Mouse (Mus musculus) MEL (cell line): ENCODE results near the gene Cfap57. TPM values are rescaled to one million over a fixed set of nuclear protein-coding genes. Genes with fewer than 3 reads are reported as not detected.

ENCODE experiments used
- DNase-seq: peaks from one replicate; pipeline ENCODE4 v3.0.0; 2011; ENCODE audit warnings: low read depth, low spot score
- H3K27ac ChIP-seq: 2 replicates; pipeline ENCODE4 v1.5.1; 2012; ENCODE audit warnings: low read depth, mild to moderate bottlenecking, control low read depth, low read length, moderate library complexity; ENCODE audit not compliant: control insufficient read depth
- H3K27me3 ChIP-seq, 2 experiments: fragments of 150-350 bp in 1 of 2; sonication (generic) in 1 of 2; 2 replicates each; pipeline ENCODE4 v1.6.1; 2012; ENCODE audit warnings: low read length in 2 of 2, mild to moderate bottlenecking in 2 of 2, improper control_type of control experiment in 1 of 2, moderate library complexity in 1 of 2; ENCODE audit not compliant: insufficient read depth in 2 of 2, control insufficient read depth in 1 of 2
- H3K36me3 ChIP-seq, 2 experiments: 2 replicates each; pipeline ENCODE4 v1.6.1; 2012 to 2014; ENCODE audit warnings: low read length in 2 of 2, improper control_type of control experiment in 1 of 2, inconsistent platforms in 1 of 2, mild to moderate bottlenecking in 1 of 2; ENCODE audit not compliant: insufficient read depth in 2 of 2, control insufficient read depth in 1 of 2
- H3K4me1 ChIP-seq, 2 experiments: fragments of 150-350 bp in 1 of 2; sonication (generic) in 1 of 2; 2 replicates each; pipeline ENCODE4 v1.6.1; 2012; ENCODE audit warnings: low read length in 2 of 2, improper control_type of control experiment in 1 of 2, mild to moderate bottlenecking in 1 of 2; ENCODE audit not compliant: insufficient read depth in 2 of 2, control insufficient read depth in 1 of 2
- H3K4me3 ChIP-seq, 2 experiments: fragments of 150-350 bp in 1 of 2; sonication (generic) in 1 of 2; 2 replicates each; pipeline ENCODE4 v1.5.1; 2012; ENCODE audit warnings: low read depth in 2 of 2, low read length in 2 of 2, mild to moderate bottlenecking in 2 of 2, moderate library complexity in 2 of 2, control low read depth in 1 of 2, improper control_type of control experiment in 1 of 2; ENCODE audit not compliant: control insufficient read depth in 1 of 2, insufficient read depth in 1 of 2
- H3K79me2 ChIP-seq: 2 replicates; pipeline ENCODE4 v1.6.1; 2012; ENCODE audit warnings: mild to moderate bottlenecking, low read length, moderate library complexity; ENCODE audit not compliant: control insufficient read depth, poor library complexity, insufficient read depth
- H3K9ac ChIP-seq: 2 replicates; pipeline ENCODE4 v1.6.1; 2012; ENCODE audit warnings: low read depth, mild to moderate bottlenecking, control low read depth, low read length, moderate library complexity; ENCODE audit not compliant: control insufficient read depth, poor library complexity, severe bottlenecking
- H3K9me3 ChIP-seq: fragments of 150-350 bp; sonication (generic); replicated peaks from 2 replicates; pipeline ENCODE4 v1.6.1; 2012; ENCODE audit warnings: mild to moderate bottlenecking, low read length, improper control_type of control experiment, moderate library complexity; ENCODE audit not compliant: insufficient read depth
- E2F4 ChIP-seq: IDR thresholded peaks from 2 replicates; pipeline ENCODE4 v1.6.1; 2011; ENCODE audit warnings: low read depth, low read length, improper control_type of control experiment, borderline replicate concordance
- ETS1 ChIP-seq: IDR thresholded peaks from 2 replicates; pipeline ENCODE4 v1.6.1; 2012; ENCODE audit warnings: low read depth, mild to moderate bottlenecking, inconsistent platforms, low read length, improper control_type of control experiment, moderate library complexity
- GABPA ChIP-seq: IDR thresholded peaks from 2 replicates; pipeline ENCODE4 v1.6.1; 2012; ENCODE audit warnings: low read depth, mild to moderate bottlenecking, inconsistent platforms, low read length, improper control_type of control experiment, moderate library complexity
- GATA1 ChIP-seq: IDR thresholded peaks from 2 replicates; pipeline ENCODE4 v1.6.1; 2011; ENCODE audit warnings: low read depth, low read length, improper control_type of control experiment
- HCFC1 ChIP-seq: IDR thresholded peaks from 2 replicates; pipeline ENCODE4 v1.6.1; 2012; ENCODE audit warnings: low read depth, mild to moderate bottlenecking, inconsistent platforms, low read length, improper control_type of control experiment, moderate library complexity
- KAT2A ChIP-seq: conservative IDR thresholded peaks from 2 replicates; pipeline ENCODE4 v1.6.1; 2012; ENCODE audit warnings: low read depth, low read length, improper control_type of control experiment, inconsistent platforms
- MAFK ChIP-seq: IDR thresholded peaks from 2 replicates; pipeline ENCODE4 v1.6.1; 2011; ENCODE audit warnings: low read depth, mild to moderate bottlenecking, low read length, improper control_type of control experiment, borderline replicate concordance
- MAZ ChIP-seq: IDR thresholded peaks from 2 replicates; pipeline ENCODE4 v1.6.1; 2012; ENCODE audit warnings: low read depth, mild to moderate bottlenecking, inconsistent platforms, low read length, improper control_type of control experiment
- MEF2A ChIP-seq: IDR thresholded peaks from 2 replicates; pipeline ENCODE4 v1.6.1; 2014; ENCODE audit warnings: low read depth, mild to moderate bottlenecking, inconsistent platforms, low read length, improper control_type of control experiment; ENCODE audit not compliant: poor library complexity, insufficient replicate concordance, severe bottlenecking; ENCODE audit errors: extremely low read depth
- MXI1 ChIP-seq: IDR thresholded peaks from 2 replicates; pipeline ENCODE4 v1.6.1; 2011; ENCODE audit warnings: mild to moderate bottlenecking, low read depth, low read length, improper control_type of control experiment
- MYB ChIP-seq: IDR thresholded peaks from 2 replicates; pipeline ENCODE4 v1.6.1; 2011; ENCODE audit warnings: mild to moderate bottlenecking, low read depth, low read length, improper control_type of control experiment
- MYC ChIP-seq: IDR thresholded peaks from 2 replicates; pipeline ENCODE4 v1.6.1; 2011; ENCODE audit warnings: low read depth, mild to moderate bottlenecking, low read length, improper control_type of control experiment, moderate library complexity
- NELFE ChIP-seq: IDR thresholded peaks from 2 replicates; pipeline ENCODE4 v1.6.1; 2011; ENCODE audit warnings: low read depth, low read length, improper control_type of control experiment
- NRF1 ChIP-seq: IDR thresholded peaks from 2 replicates; pipeline ENCODE4 v1.6.1; 2014; ENCODE audit warnings: low read depth, mild to moderate bottlenecking, inconsistent platforms, low read length, improper control_type of control experiment, moderate library complexity; ENCODE audit not compliant: poor library complexity, insufficient read depth, severe bottlenecking
- POLR2A ChIP-seq, 2 experiments: IDR thresholded peaks; 2 replicates each; pipeline ENCODE4 v1.6.1; 2011 to 2012; ENCODE audit warnings: low read length in 2 of 2, mild to moderate bottlenecking in 2 of 2, control low read depth in 1 of 2, improper control_type of control experiment in 1 of 2, low read depth in 1 of 2, moderate library complexity in 1 of 2; ENCODE audit not compliant: control insufficient read depth in 1 of 2, insufficient read depth in 1 of 2, poor library complexity in 1 of 2
- POLR2AphosphoS5 ChIP-seq: IDR thresholded peaks from 2 replicates; pipeline ENCODE4 v1.6.1; 2012; ENCODE audit warnings: low read depth, borderline replicate concordance, mild to moderate bottlenecking, inconsistent platforms, low read length, moderate library complexity, mixed read lengths
- RAD21 ChIP-seq: IDR thresholded peaks from 2 replicates; pipeline ENCODE4 v1.6.1; 2011; ENCODE audit warnings: mild to moderate bottlenecking, low read depth, low read length, improper control_type of control experiment
- RCOR1 ChIP-seq: IDR thresholded peaks from 2 replicates; pipeline ENCODE4 v1.6.1; 2012; ENCODE audit warnings: low read depth, mild to moderate bottlenecking, inconsistent platforms, low read length, improper control_type of control experiment
- SMC3 ChIP-seq: IDR thresholded peaks from 2 replicates; pipeline ENCODE4 v1.6.1; 2011; ENCODE audit warnings: low read depth, low read length, improper control_type of control experiment
- TBP ChIP-seq: IDR thresholded peaks from 2 replicates; pipeline ENCODE4 v1.8.0; 2011; ENCODE audit warnings: low read depth, low read length, improper control_type of control experiment
- USF1 ChIP-seq: IDR thresholded peaks from 2 replicates; pipeline ENCODE4 v1.6.1; 2014; ENCODE audit warnings: low read depth, mild to moderate bottlenecking, inconsistent platforms, low read length, improper control_type of control experiment, moderate library complexity
- USF2 ChIP-seq, 2 experiments: IDR thresholded peaks; 2 replicates each; pipeline ENCODE4 v1.6.1; 2011 to 2012; ENCODE audit warnings: improper control_type of control experiment in 2 of 2, low read length in 2 of 2, borderline replicate concordance in 1 of 2, inconsistent platforms in 1 of 2, low read depth in 1 of 2, mild to moderate bottlenecking in 1 of 2; ENCODE audit not compliant: insufficient read depth in 1 of 2
- ZMIZ1 ChIP-seq: IDR thresholded peaks from 2 replicates; pipeline ENCODE4 v1.6.1; 2012; ENCODE audit warnings: low read depth, mild to moderate bottlenecking, inconsistent platforms, low read length, improper control_type of control experiment, moderate library complexity
- polyA plus RNA-seq, 2 experiments: library from polyadenylated mRNA; stranded (reverse) in 1 of 2; unstranded in 1 of 2; fragments of >175 nt in 1 of 2; fragments of >200 nt in 1 of 2; gene quantifications; 2 replicates each; pipeline versions ENCODE4 v1.2.1 to v1.2.4; 2012; ENCODE audit warnings: low replicate concordance in 2 of 2, low read depth in 1 of 2; ENCODE audit not compliant: insufficient read length in 2 of 2, insufficient read depth in 1 of 2, missing spikeins in 1 of 2
- total RNA-seq: library from RNA; depleted of rRNA; stranded (reverse); fragments of 300-350 nt; gene quantifications from 2 replicates; pipeline ENCODE4 v1.2.3, GENCODE M21; 2012

Gene Cfap57
- total and polyA plus RNA-seq, 3 experiments, result not detected

GRCm38 (mm10) chr4:118517497-118518146 is 103.0 kb downstream of the Cfap57 start:
- Histone ChIP-seq H3K4me3 (no peak overlapping the region), H3K9me3 (no peaks in the 10 kb centered on the region), H3K27ac (no peak overlapping the region), H3K79me2 (no peaks in the 10 kb centered on the region), H3K4me1 (no peaks in the 10 kb centered on the region), H3K9ac (no peak overlapping the region), H3K27me3 (peaks cover 4 to 7% of the 10 kb centered on the region in 2 experiments; a peak in 3 of 4 replicates), H3K36me3 (no peaks in the 10 kb centered on the region)
- TF ChIP-seq MXI1 (no peak), TBP (no peak), ETS1 (no peak), POLR2A (IDR thresholded peaks at IDR 0.05; ENCODE audit: control insufficient read depth in 1 of 2, insufficient read depth in 1 of 2, low read depth in 1 of 2, low read length in 2 of 2, poor library complexity in 1 of 2) (no peak), MAFK (no peak), USF1 (no peak), USF2 (IDR thresholded peaks at IDR 0.05; ENCODE audit: borderline replicate concordance in 1 of 2, insufficient read depth in 1 of 2, low read depth in 1 of 2, low read length in 2 of 2) (no peak), MEF2A (no peak), HCFC1 (no peak), MAZ (no peak), KAT2A (no peak), E2F4 (no peak), MYB (no peak), POLR2AphosphoS5 (no peak), ZMIZ1 (no peak), RAD21 (no peak), SMC3 (no peak)
- DNase-seq, result no peak

- peaks cover 2 to 7% of the 10 kb centered on the region in 2 experiments; a peak in 3 of 4 replicates for H3K27me3 ChIP-seq
- DNase-seq, result peak; percentile 37
- H3K27ac ChIP-seq, result no peak overlapping the region
- H3K4me3 ChIP-seq, result no peak overlapping the region
- no peaks in the 10 kb centered on the region for H3K4me1 ChIP-seq
- no peaks in the 10 kb centered on the region for H3K36me3 ChIP-seq
- H3K9me3 ChIP-seq, result no peaks in the 10 kb centered on the region
- no peaks in the 10 kb centered on the region for H3K79me2 ChIP-seq
- H3K9ac ChIP-seq, result no peak overlapping the region
- no peak for TF ChIP-seq MEF2A
- 0 out of 2 replicates have a peak, but pooled peaks have one; percentile 3 for TF ChIP-seq GATA1
- TF ChIP-seq GABPA, result no peak
- TF ChIP-seq NELFE, result no peak
- peak; percentile 50 for TF ChIP-seq RCOR1
- no peak for TF ChIP-seq ZMIZ1
- no peak for TF ChIP-seq MAFK
- TF ChIP-seq NRF1, result no peak
- no peak for TF ChIP-seq POLR2A (IDR thresholded peaks at IDR 0.05; ENCODE audit: control insufficient read depth in 1 of 2, insufficient read depth in 1 of 2, low read depth in 1 of 2, low read length in 2 of 2, poor library complexity in 1 of 2)
- TF ChIP-seq E2F4, result no peak
- no peak for TF ChIP-seq MYC
- TF ChIP-seq, all 39 proteins: peak for 2
Observed at GRCm38 (mm10) chr4:118516699-118517496, 103.7 kb downstream of the Cfap57 start.
